Mouse (Mus musculus) gastrocnemius, postnatal 4 days (tissue): Measurements from ENCODE around the gene Snrnp70. TPM values are rescaled to one million over a fixed set of nuclear protein-coding genes. Genes with fewer than 3 reads are reported as not detected.

Experiments
- DNase-seq, 2 experiments: peaks; one replicate each; pipeline ENCODE4 v3.0.0; 2021 to 2022; ENCODE audit warnings: low spot score in 2 of 2, mixed read lengths in 2 of 2
- total RNA-seq, 2 experiments: library from RNA; stranded (reverse); gene quantifications; 2 replicates each; pipeline ENCODE4 v1.2.3; 2021

The Snrnp70 gene
- total RNA-seq, 2 experiments from 2014 or later: 215 to 251 TPM

GRCm38 (mm10) chr7:45339410-45340065, 56.0 kb downstream of the Snrnp70 start:
- DNase-seq: peak in 1 of 2 experiments; percentile 64

- DNase-seq: no peak
These were observed 57.2 kb downstream of the Snrnp70 start for GRCm38 (mm10) chr7:45338161-45338911.

GRCm38 (mm10) chr7:45337469-45337868, 58.1 kb downstream of the Snrnp70 start:
- no peak for DNase-seq

GRCm38 (mm10) chr7:45336319-45336718, 59.2 kb downstream of the Snrnp70 start:
- DNase-seq: no peak

GRCm38 (mm10) chr7:45335056-45335455, 60.5 kb downstream of the Snrnp70 start, which contains the start of gene Hrc:
Gene Hrc, plus strand, starts transcription at chr7:45335290.
- DNase-seq: no peak

GRCm38 (mm10) chr7:45334605-45335004, 60.9 kb downstream of the Snrnp70 start:
- no peak for DNase-seq

GRCm38 (mm10) chr7:45333431-45333982, 62.0 kb downstream of the Snrnp70 start, which contains the start of gene Trpm4:
Gene Trpm4, minus strand, starts transcription at chr7:45333780.
- peak; percentile 83 to 90 for DNase-seq

GRCm38 (mm10) chr7:45332685-45333425, 62.7 kb downstream of the Snrnp70 start:
- DNase-seq: peak in 1 of 2 experiments; percentile 62

GRCm38 (mm10) chr7:45331502-45331901, 64.0 kb downstream of the Snrnp70 start:
- DNase-seq: no peak

- no peak for DNase-seq
These were observed 66.6 kb downstream of the Snrnp70 start for GRCm38 (mm10) chr7:45328841-45329475.

Other genes with a start within 250 kb of the Snrnp70 start
- 10 to 100 TPM; 52.1 to 59.3 TPM for gene Pih1d1, start 241.4 kb downstream of the Snrnp70 start, total RNA-seq
- 10 to 100 TPM; 34.8 to 51.6 TPM for gene Aldh16a1, start 241.2 kb downstream of the Snrnp70 start, total RNA-seq
- gene Slc17a7, start 231.8 kb downstream of the Snrnp70 start, total RNA-seq: 1 to 10 TPM; 2.6 to 3.0 TPM
- under 1 TPM; 0.34 to 0.42 TPM for gene Gfy, start 216.2 kb downstream of the Snrnp70 start, total RNA-seq
- not detected for gene Pth2, start 214.7 kb downstream of the Snrnp70 start, total RNA-seq
- 1 to 10 TPM; 3.2 to 4.9 TPM for gene Ccdc155, start 190.8 kb downstream of the Snrnp70 start, total RNA-seq
- not detected for gene Dkkl1, start 183.6 kb downstream of the Snrnp70 start, total RNA-seq
- 10 to 100 TPM; 40.0 to 51.4 TPM for gene Tead2, start 180.0 kb downstream of the Snrnp70 start, total RNA-seq
- gene Cd37, start 156.6 kb downstream of the Snrnp70 start, total RNA-seq: 1 to 10 TPM; 3.7 to 4.8 TPM
- not detected for gene Slc6a16, start 154.7 kb downstream of the Snrnp70 start, total RNA-seq
- not detected for gene Slc6a21, start 118.2 kb downstream of the Snrnp70 start, total RNA-seq
- 10 to 100 TPM; 42.7 to 53.4 TPM for gene Trpm4, start 62.0 kb downstream of the Snrnp70 start, total RNA-seq
- gene Hrc, start 60.5 kb downstream of the Snrnp70 start, total RNA-seq: 100 to 1,000 TPM; 523 to 551 TPM
- gene Ppfia3, start 28.7 kb downstream of the Snrnp70 start, total RNA-seq: 1 to 10 TPM; 1.9 to 2.4 TPM
- 1 to 10 TPM in 1 of 2 experiments, under 1 TPM in 1; 0.86 to 1.1 TPM for gene Lin7b, start 25.2 kb downstream of the Snrnp70 start, total RNA-seq
- gene Kcna7, start 9.9 kb upstream of the Snrnp70 start, total RNA-seq: 10 to 100 TPM; 11.4 to 12.8 TPM
- gene Ntf5, start 18.0 kb upstream of the Snrnp70 start, total RNA-seq: under 1 TPM; 0.61 to 0.98 TPM
- not detected for gene Lhb, start 25.1 kb upstream of the Snrnp70 start, total RNA-seq
- 100 to 1,000 TPM; 114 to 133 TPM for gene Gys1, start 39.1 kb upstream of the Snrnp70 start, total RNA-seq
- 10 to 100 TPM; 41.4 to 41.8 TPM for gene Ruvbl2, start 42.4 kb upstream of the Snrnp70 start, total RNA-seq
- 100 to 1,000 TPM; 339 to 373 TPM for gene Ftl1, start 64.1 kb upstream of the Snrnp70 start, total RNA-seq
- 10 to 100 TPM; 39.3 to 43.8 TPM for gene Bax, start 71.2 kb upstream of the Snrnp70 start, total RNA-seq
- gene Tulp2, start 86.1 kb upstream of the Snrnp70 start, total RNA-seq: under 1 TPM; 0.17 to 0.36 TPM
- gene Gm45808, start 91.1 kb upstream of the Snrnp70 start, total RNA-seq: 1 to 10 TPM; 3.8 to 5.4 TPM
- 1 to 10 TPM; 8.3 TPM for gene Dhdh, start 93.1 kb upstream of the Snrnp70 start, total RNA-seq
- 100 to 1,000 TPM; 182 to 199 TPM for gene Nucb1, start 114.7 kb upstream of the Snrnp70 start, total RNA-seq
- gene Ppp1r15a, start 130.5 kb upstream of the Snrnp70 start, total RNA-seq: 10 to 100 TPM; 22.7 to 23.5 TPM
- 10 to 100 TPM; 17.1 to 20.3 TPM for gene Plekha4, start 130.6 kb upstream of the Snrnp70 start, total RNA-seq
- gene Hsd17b14, start 159.2 kb upstream of the Snrnp70 start, total RNA-seq: under 1 TPM; 0.61 to 0.80 TPM
- gene Bcat2, start 174.4 kb upstream of the Snrnp70 start, total RNA-seq: 10 to 100 TPM; 32.2 to 36.3 TPM
- gene Fgf21, start 219.7 kb upstream of the Snrnp70 start, total RNA-seq: not detected
- gene Fut1, start 221.5 kb upstream of the Snrnp70 start, total RNA-seq: not detected
- gene Izumo1, start 226.1 kb upstream of the Snrnp70 start, total RNA-seq: under 1 TPM; 0.34 to 0.36 TPM
- gene Rasip1, start 231.7 kb upstream of the Snrnp70 start, total RNA-seq: 10 to 100 TPM; 23.0 to 25.6 TPM
- gene Mamstr, start 244.2 kb upstream of the Snrnp70 start, total RNA-seq: 100 to 1,000 TPM; 170 to 187 TPM